Mouse (Mus musculus) embryo, embryonic 11.5 days (tissue): ENCODE results near the gene Defb22.

ENCODE experiments used
- DNase-seq: peaks from one replicate; pipeline ENCODE4 v3.0.0-alpha.2; 2012; ENCODE audit warnings: low read depth, low spot score

The Defb22 gene

GRCm38 (mm10) chr2:152439833-152440232 is 50.1 kb downstream of the Defb22 start:
- no peak for DNase-seq

- DNase-seq: no peak
Measured at GRCm38 (mm10) chr2:152438963-152439362, 51.0 kb downstream of the Defb22 start.

GRCm38 (mm10) chr2:152436983-152437860 is 52.7 kb downstream of the Defb22 start:
- peak; percentile 79 for DNase-seq

- no peak for DNase-seq
Measured at GRCm38 (mm10) chr2:152436405-152436901, 53.5 kb downstream of the Defb22 start.
